Mouse (Mus musculus) hindbrain, embryonic 12.5 days (tissue): ENCODE results near the gene Ggt7. TPM values are rescaled to one million over a fixed set of nuclear protein-coding genes. Genes with fewer than 3 reads are reported as not detected.
A peak's percentile ranks its signal among the peaks of the same experiment; 100 is the strongest.
"Not testable (repeated sequence)": the region's sequence is repeated elsewhere in the genome, so short reads cannot be mapped to it uniquely, and the experiment has no call there.

ENCODE experiments used
- ATAC-seq: fragments of 200-750 bp; cut with Nextera tagmentation; 2 replicates; pipeline ENCODE4 v1.8.0; 2017; ENCODE audit warnings: moderate TSS enrichment; ENCODE audit not compliant: low FRiP score
- H3K27ac ChIP-seq: fragments of 300-500 bp; sonication (generic); 2 replicates; pipeline ENCODE4 v1.5.1; 2016; ENCODE audit warnings: mild to moderate bottlenecking
- H3K27me3 ChIP-seq: fragments of 300-500 bp; sonication (generic); 2 replicates; pipeline ENCODE4 v1.6.1; 2016; ENCODE audit warnings: mild to moderate bottlenecking
- H3K36me3 ChIP-seq: fragments of 300-500 bp; sonication (generic); 2 replicates; pipeline ENCODE4 v1.6.1; 2016; ENCODE audit warnings: mild to moderate bottlenecking
- H3K4me1 ChIP-seq: fragments of 300-500 bp; sonication (generic); 2 replicates; pipeline ENCODE4 v1.6.1; 2016
- H3K4me2 ChIP-seq: fragments of 300-500 bp; sonication (generic); replicated peaks from 2 replicates; pipeline ENCODE4 v1.6.1; 2016; ENCODE audit warnings: mild to moderate bottlenecking
- H3K4me3 ChIP-seq: fragments of 300-500 bp; sonication (generic); 2 replicates; pipeline ENCODE4 v1.5.1; 2016; ENCODE audit warnings: mild to moderate bottlenecking
- H3K9ac ChIP-seq: fragments of 300-500 bp; sonication (generic); 2 replicates; pipeline ENCODE4 v1.6.1; 2016; ENCODE audit warnings: mild to moderate bottlenecking, moderate library complexity
- H3K9me3 ChIP-seq: fragments of 300-500 bp; sonication (generic); replicated peaks from 2 replicates; pipeline ENCODE4 v1.6.1; 2016; ENCODE audit warnings: mild to moderate bottlenecking
- WGBS: fragments of 180-500 bp; shearing (Covaris S2); methylation state at CpG from one replicate; pipeline ENCODE4 v1.1.7; 2016; 5-methylcytosine and 5-hydroxymethylcytosine counted together
- polyA plus RNA-seq: library from polyadenylated mRNA; unstranded; fragments of >200 nt; fragmentation: Nextera tagmentation; extraction: Ambion mirVana; gene quantifications from 2 replicates; pipeline ENCODE4 v1.2.1, GENCODE M21; 2016

Ggt7 gene
- polyA plus RNA-seq, 1 experiment from 2014 or later, result 39.0 TPM

DNA sequence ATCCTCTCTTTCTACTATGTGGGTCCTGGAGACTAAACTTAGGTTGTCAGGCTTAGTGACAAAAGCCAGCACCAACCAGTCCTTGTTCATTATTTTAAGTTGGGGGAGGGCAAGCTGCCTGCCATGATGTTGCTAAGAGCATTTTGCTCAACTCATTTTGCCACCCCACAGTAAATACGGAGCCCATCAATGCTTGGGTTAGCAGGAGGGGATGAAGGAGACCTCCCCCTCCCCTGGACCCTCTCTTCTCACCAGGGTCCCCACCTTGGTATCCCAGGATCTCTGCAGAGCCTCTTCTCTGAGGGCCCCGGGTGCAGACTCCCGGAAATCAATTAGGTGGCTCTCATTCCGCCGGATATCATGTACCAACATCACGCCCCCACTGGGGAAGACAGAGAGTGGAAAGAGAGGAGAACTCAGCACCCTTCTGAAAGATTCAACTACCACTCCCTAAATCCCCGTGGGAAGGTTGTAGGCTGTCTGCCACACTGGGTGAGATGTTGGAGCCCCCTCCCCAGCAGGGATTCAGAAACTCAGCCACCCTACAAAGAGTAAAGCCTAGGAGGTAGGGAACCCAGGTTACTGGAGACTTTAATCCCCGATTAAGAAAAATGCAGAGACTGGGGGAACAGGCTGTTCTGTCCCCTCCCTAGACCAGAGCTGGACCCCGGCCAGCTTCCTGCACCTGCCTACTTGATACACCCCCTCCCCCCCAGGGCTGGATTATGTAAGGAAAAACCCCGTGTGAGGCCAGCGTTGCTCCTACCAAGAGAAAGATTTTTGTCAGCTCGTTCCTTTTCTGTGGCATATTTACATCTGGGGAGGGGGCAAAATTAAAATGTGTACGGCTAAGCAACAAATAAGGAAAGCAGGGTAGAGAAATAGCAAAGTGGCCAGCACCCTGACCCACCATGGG lies 13.3 kb downstream of the Ggt7 start:
- Histone ChIP-seq H3K9ac (no peak overlapping the region), H3K4me1 (0 out of 2 replicates have a peak, but pooled peaks cover 2% of the 10 kb centered on the region), H3K4me2 (no peak overlapping the region), H3K27ac (no peak overlapping the region), H3K9me3 (no peaks in the 10 kb centered on the region), H3K36me3 (peaks cover 27% of the 10 kb centered on the region), H3K4me3 (no peak overlapping the region), H3K27me3 (no peaks in the 10 kb centered on the region)
- 71% methylated on average over 13 of the region's 13 CpGs for WGBS
- no peak for ATAC-seq

DNA sequence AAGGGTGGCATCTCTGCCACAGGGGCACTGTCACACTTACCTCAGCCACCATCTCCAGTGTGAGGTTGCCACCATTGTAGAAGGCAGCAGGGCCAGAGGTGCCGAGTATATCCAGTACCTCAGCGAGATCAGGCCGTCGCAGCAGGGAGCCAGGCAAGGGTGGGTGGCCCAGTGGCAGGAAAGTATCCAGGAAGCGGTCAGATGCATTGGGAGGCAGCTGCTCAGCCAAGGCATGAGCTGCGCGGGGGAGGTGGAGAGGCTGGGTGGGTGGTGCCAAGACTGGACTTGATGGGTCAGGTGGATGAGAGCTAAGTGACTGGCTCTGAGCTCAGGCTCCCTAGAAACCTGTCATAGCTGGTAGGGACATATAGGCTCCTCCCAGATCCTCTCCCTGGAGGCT lies 15.4 kb downstream of the Ggt7 start:
- Histone ChIP-seq H3K9me3 (no peaks in the 10 kb centered on the region), H3K27ac (no peak overlapping the region), H3K27me3 (no peaks in the 10 kb centered on the region), H3K4me1 (0 out of 2 replicates have a peak, but pooled peaks cover 2% of the 10 kb centered on the region), H3K4me2 (no peak overlapping the region), H3K36me3 (peaks cover 41% of the 10 kb centered on the region), H3K9ac (no peak overlapping the region), H3K4me3 (no peak overlapping the region)
- 86% methylated on average over 7 of the region's 7 CpGs for WGBS
- no peak for ATAC-seq

DNA sequence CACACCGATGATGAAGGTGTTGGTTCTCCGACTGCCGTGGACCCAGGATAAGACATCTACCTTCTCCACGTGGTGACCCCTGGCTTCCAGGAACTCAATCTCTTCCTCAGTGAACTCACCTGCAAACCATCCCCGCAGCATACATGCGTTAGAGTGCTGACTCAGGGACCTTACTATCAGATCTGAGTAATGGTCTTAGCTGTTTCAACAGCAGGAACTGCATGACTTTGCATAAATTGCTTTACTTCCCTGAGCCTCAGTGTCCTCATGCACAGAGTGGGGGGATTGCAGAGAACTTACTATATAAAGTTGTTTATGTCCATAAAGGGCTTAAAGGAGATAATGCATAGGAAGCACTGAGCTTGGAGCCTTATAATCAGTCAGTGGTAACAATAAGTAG lies 27.0 kb downstream of the Ggt7 start:
- Histone ChIP-seq H3K4me2 (no peak overlapping the region), H3K9me3 (no peaks in the 10 kb centered on the region), H3K36me3 (peaks cover 45% of the 10 kb centered on the region), H3K4me3 (no peak overlapping the region), H3K4me1 (no peaks in the 10 kb centered on the region), H3K9ac (no peak overlapping the region), H3K27me3 (no peaks in the 10 kb centered on the region), H3K27ac (no peak overlapping the region)
- 93% methylated on average over 6 of the region's 6 CpGs for WGBS
- ATAC-seq, result no peak

DNA sequence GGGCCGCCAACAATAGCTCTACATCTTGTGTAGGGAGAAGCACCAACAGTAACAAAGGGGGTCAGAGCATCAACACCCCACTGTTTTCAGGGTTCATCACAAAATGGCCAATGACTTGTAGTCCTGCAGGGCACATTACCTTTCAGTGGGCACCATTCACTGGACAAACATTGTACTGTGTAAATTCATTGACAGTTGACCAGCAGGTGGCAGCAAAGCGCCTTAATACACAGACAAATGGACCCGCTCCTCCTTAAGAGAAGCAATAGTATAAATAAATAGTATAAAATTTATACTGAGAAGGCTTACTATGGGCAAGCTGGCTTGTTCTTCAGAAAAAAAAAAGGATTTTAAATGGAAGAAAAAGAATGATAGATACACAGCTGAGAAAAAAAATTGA lies 36.0 kb downstream of the Ggt7 start:
- Histone ChIP-seq H3K4me2 (no peak overlapping the region), H3K27me3 (no peaks in the 10 kb centered on the region), H3K9me3 (0 out of 2 replicates have a peak, but pooled peaks cover 2% of the 10 kb centered on the region), H3K9ac (no peak overlapping the region), H3K27ac (no peak overlapping the region), H3K4me1 (no peaks in the 10 kb centered on the region), H3K4me3 (no peak overlapping the region), H3K36me3 (no peaks in the 10 kb centered on the region)
- 44% methylated on average over 3 of the region's 3 CpGs for WGBS
- ATAC-seq, result no peak

DNA sequence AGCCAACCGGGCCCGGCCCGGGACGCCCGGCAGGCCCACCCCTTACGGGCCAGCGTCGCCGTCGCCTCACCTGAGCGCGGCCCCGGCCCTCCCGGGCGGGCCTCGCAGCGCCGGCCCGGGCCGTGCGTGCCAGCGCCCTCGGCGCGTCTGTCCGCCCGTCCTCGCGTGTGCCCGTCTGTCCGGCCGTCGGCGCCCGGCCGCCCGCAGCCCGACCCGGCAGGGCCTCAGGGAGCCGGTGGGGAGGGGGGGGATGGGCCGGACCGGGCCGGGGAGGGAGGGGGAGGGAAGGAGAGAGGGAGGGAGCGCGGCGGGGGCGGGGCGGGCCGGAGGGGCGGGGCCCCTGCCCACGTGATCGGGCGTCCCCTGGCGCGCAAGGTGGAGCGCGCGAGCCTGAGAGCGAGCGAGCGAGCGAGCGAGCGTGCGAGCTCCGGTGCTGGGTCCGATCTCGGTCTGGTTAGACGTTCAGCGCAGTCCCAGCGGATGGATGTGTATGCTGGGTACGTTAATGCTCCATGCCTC lies 44.4 kb downstream of the Ggt7 start, which contains the start of gene Ncoa6:
Gene Ncoa6, minus strand, starts transcription at position 325 of the 519 bp plus-strand sequence.
- no peaks in the 10 kb centered on the region for H3K36me3 ChIP-seq
- peaks cover 19% of the 10 kb centered on the region for H3K4me1 ChIP-seq
- ATAC-seq, result peak; percentile 88
- peak within 1 kb of the TSS; percentile 99 for H3K9ac ChIP-seq
- peak within 1 kb of the TSS; percentile 80 for H3K4me2 ChIP-seq
- H3K27ac ChIP-seq, result peak within 1 kb of the TSS; percentile 93
- WGBS, result 1% methylated on average over 47 of the region's 72 CpGs
- H3K4me3 ChIP-seq, result peak within 1 kb of the TSS; percentile 94
- no peaks in the 10 kb centered on the region for H3K9me3 ChIP-seq
- H3K27me3 ChIP-seq, result no peaks in the 10 kb centered on the region

DNA sequence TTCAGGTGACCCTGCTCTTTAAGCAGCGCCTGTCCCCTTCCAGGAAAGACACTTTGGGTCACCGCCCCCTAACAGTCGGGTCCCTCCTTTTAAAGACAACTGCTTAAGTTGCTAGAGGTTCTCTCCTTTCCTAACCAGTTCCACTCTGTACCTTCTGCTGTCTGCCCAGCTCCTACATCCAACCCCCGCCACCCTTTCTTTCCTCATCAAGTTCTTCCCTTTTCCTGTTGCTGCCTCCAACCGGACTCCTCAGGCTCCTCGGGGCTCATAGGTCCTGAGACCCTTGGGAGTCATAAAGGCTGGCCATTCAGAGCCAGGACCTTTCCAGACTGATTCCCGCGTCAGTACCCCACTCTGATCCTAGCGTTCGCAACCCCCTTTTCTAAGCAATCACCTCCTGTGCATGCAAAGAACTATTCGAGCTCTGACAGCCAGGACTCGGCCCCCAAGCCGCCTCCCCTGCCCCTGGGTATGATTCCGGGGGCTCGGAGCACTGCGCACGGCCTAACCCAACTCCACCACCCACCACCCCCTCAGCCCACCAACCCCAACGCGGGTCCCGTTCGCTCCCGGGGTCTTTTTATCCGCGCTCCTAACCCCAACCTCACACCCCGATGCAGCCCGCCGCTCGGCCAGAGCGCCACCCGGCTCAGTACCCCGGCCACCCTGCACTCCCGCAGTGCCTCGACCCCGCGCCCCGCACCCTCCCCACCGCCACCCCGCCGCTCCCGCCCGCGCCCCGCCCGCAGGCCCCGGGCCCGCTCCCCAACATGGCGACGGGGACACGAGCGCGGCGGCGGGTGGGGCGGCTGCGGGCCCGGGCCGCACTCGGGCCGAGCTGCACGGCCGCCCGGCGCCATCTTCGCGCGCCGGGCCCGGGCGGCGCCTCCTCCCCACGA lies 45.1 kb downstream of the Ggt7 start:
- Histone ChIP-seq H3K4me3 (peak overlapping the region; percentile 94), H3K9me3 (no peaks in the 10 kb centered on the region), H3K4me2 (peak overlapping the region; percentile 80), H3K9ac (peak overlapping the region; percentile 99), H3K4me1 (peaks cover 19% of the 10 kb centered on the region), H3K27me3 (no peaks in the 10 kb centered on the region), H3K36me3 (no peaks in the 10 kb centered on the region), H3K27ac (peak overlapping the region; percentile 93)
- ATAC-seq, result peak; percentile 76
- under 1% methylated on average over 62 of the region's 71 CpGs for WGBS

DNA sequence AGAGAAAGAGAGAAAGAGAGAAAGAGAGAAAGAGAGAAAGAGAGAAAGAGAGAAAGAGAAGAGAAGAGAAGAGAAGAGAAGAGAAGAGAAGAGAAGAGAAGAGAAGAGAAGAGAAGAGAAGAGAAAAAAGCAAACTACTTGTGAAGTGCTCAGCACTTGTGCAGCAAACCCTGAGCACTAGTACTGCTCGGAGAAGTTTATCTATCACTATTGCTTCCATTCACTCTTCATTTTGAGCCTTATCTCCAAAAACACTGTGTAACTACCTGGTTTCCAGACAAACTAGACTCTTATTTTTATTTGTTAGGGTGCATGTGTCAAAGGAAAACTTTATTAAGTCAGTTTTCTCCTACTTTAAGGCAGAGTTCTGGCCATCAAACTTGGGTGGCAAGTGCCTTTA lies 51.2 kb downstream of the Ggt7 start:
- ATAC-seq, result no peak
- Histone ChIP-seq H3K4me2 (no peak overlapping the region), H3K36me3 (no peaks in the 10 kb centered on the region), H3K27me3 (no peaks in the 10 kb centered on the region), H3K9ac (no peak overlapping the region), H3K9me3 (no peaks in the 10 kb centered on the region), H3K4me1 (peaks cover 10% of the 10 kb centered on the region), H3K4me3 (no peak overlapping the region), H3K27ac (no peak overlapping the region)
- WGBS, result 94% methylated on average over 1 of the region's 1 CpGs

DNA sequence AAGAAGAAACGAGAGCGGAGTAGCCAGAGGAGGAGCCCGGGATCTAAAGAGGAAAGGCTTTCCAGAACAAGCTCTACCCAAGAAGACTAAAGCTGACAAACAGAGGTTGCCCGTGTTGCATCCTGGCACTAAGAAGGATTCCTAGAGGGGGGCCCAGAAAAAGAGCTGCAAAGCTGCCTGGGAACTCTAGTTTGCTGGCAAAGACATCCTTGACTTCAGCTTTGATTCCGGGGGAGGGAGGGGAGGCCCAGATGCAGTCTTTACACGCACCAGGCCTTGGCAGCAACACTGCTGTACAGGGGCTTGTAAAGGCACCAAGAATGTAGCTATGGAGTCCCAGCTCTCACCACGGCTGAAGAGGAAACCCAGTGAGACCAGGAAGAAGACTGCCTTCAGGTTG lies 64.4 kb downstream of the Ggt7 start:
- Histone ChIP-seq H3K4me3 (no peak overlapping the region), H3K27ac (no peak overlapping the region), H3K9ac (no peak overlapping the region), H3K4me2 (no peak overlapping the region), H3K36me3 (peaks cover 7% of the 10 kb centered on the region; the same call in 1 of the 2 replicates), H3K4me1 (no peaks in the 10 kb centered on the region), H3K27me3 (no peaks in the 10 kb centered on the region), H3K9me3 (no peaks in the 10 kb centered on the region)
- 92% methylated on average over 7 of the region's 7 CpGs for WGBS
- no peak for ATAC-seq

DNA sequence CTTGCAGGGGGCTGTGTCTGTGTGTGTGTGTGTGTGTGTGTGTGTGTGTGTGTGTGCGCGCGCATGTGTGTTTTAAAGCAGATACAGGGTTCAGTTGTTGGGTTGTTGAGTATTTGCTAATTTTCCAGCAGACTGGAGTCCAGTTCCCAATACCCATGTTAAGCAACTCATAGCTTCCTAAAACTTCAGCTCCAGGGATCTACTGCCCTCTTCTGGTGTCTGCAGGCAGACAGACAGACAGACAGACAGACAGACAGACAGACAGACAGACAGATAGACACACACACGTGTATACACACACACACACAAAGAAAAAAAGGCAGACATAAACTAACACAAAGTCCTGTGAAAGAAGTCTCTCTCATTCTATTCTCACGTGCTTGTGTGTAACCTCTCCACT lies 66.8 kb downstream of the Ggt7 start:
- no peak overlapping the region for H3K27ac ChIP-seq
- no peaks in the 10 kb centered on the region for H3K27me3 ChIP-seq
- ATAC-seq, result no peak

DNA sequence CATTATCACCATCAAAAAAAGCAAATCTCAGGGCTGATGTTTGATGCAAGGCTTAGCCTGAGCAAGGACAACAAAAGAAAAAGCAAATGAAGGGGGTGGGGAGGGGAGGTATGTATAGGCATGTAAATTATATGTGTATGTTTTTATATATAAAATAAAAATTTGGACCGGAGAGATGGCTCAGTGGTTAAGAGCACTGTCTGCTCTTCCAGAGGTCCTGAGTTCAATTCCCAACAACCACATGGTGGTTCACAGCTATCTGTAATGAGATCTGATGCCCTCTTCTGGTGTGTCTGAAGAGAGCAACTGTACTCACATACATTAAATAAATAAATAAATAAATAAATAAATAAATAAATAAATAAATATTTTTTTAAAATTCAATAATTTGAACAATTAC lies 70.1 kb downstream of the Ggt7 start:
- H3K27me3 ChIP-seq, H3K4me2 ChIP-seq, H3K36me3 ChIP-seq, ATAC-seq, H3K27ac ChIP-seq, H3K4me1 ChIP-seq, H3K9ac ChIP-seq, H3K4me3 ChIP-seq, H3K9me3 ChIP-seq: not testable (repeated sequence)
- 91% methylated on average over 1 of the region's 1 CpGs for WGBS

More for the DNA sequence above, 66.8 kb downstream of the Ggt7 start:
- Histone ChIP-seq H3K4me3 (no peak overlapping the region), H3K9ac (no peak overlapping the region), H3K9me3 (no peaks in the 10 kb centered on the region), H3K4me2 (no peak overlapping the region), H3K36me3 (peaks cover 7% of the 10 kb centered on the region; the same call in 1 of the 2 replicates), H3K4me1 (no peaks in the 10 kb centered on the region)
- WGBS, result 87% methylated on average over 5 of the region's 5 CpGs

DNA sequence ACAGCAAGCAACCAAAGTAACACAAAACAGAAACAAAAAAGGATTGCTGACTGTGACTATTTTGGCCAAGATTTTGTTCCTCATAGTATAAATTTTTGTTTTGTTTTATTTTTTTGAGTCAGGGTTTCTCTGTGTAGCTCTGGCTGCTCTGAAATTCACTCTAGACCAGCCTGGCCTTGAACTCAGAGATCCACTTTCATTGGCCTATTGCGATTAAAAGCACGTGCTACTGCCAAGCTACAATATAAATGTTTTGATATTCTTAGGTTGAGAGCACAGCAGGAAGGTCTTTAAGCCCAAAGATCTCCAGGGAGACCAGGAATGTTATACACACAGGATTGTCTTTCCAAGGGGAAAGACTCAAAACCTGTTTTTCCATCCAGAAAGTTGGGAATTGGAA lies 74.6 kb downstream of the Ggt7 start:
- Histone ChIP-seq H3K9me3 (no peaks in the 10 kb centered on the region), H3K4me3 (no peak overlapping the region), H3K36me3 (no peaks in the 10 kb centered on the region), H3K27me3 (no peaks in the 10 kb centered on the region), H3K4me1 (peaks cover 3% of the 10 kb centered on the region), H3K9ac (no peak overlapping the region), H3K4me2 (no peak overlapping the region), H3K27ac (no peak overlapping the region)
- 60% methylated on average over 2 of the region's 2 CpGs for WGBS
- no peak for ATAC-seq

DNA sequence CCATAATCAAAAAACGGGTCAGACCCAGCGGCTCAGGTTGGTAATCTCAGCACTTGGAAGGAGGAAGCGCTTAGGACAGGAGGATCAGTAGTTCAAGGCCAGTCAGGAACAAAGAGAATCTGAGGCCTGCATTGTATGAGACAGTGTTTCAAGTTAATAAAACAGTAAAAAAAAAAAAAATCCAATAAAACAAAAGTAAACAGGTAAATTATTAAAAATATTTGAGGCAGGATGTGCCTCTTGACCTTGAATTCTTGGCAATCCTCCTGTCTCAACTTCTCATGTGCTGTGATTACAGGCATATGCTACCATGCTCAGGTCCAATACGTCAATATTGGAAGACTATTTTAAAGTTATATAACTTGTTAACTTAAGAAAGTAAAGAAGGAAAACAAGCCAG lies 75.1 kb downstream of the Ggt7 start:
- Histone ChIP-seq H3K27ac (no peak overlapping the region), H3K27me3 (no peaks in the 10 kb centered on the region), H3K9me3 (no peaks in the 10 kb centered on the region), H3K9ac (no peak overlapping the region), H3K4me3 (no peak overlapping the region), H3K36me3 (no peaks in the 10 kb centered on the region), H3K4me2 (no peak overlapping the region), H3K4me1 (peaks cover 3% of the 10 kb centered on the region)
- ATAC-seq, result no peak
- 85% methylated on average over 4 of the region's 4 CpGs for WGBS
